Mouse (Mus musculus) neural tube, embryonic 12.5 days (tissue): Measurements from ENCODE around the gene Olfr1121. TPM values are rescaled to one million over a fixed set of nuclear protein-coding genes. Genes with fewer than 3 reads are reported as not detected.
"Not testable (repeated sequence)": the region's sequence is repeated elsewhere in the genome, so short reads cannot be mapped to it uniquely, and the experiment has no call there.

Experiments used
- ATAC-seq: fragments of 200-750 bp; cut with Nextera tagmentation; 2 replicates; pipeline ENCODE4 v1.8.0; 2017; ENCODE audit warnings: low read depth, mild to moderate bottlenecking, moderate TSS enrichment, moderate library complexity; ENCODE audit not compliant: low FRiP score
- H3K27ac ChIP-seq: fragments of 300-500 bp; sonication (generic); 2 replicates; pipeline ENCODE4 v1.5.1; 2016
- H3K27me3 ChIP-seq: fragments of 300-500 bp; sonication (generic); replicated peaks from 2 replicates; pipeline ENCODE4 v1.6.1; 2016; ENCODE audit warnings: mild to moderate bottlenecking
- H3K36me3 ChIP-seq: fragments of 300-500 bp; sonication (generic); 2 replicates; pipeline ENCODE4 v1.6.1; 2016; ENCODE audit warnings: mild to moderate bottlenecking
- H3K4me1 ChIP-seq: fragments of 300-500 bp; sonication (generic); 2 replicates; pipeline ENCODE4 v1.6.1; 2016
- H3K4me2 ChIP-seq: fragments of 300-500 bp; sonication (generic); replicated peaks from 2 replicates; pipeline ENCODE4 v1.6.1; 2016; ENCODE audit warnings: mild to moderate bottlenecking
- H3K4me3 ChIP-seq: fragments of 300-500 bp; sonication (generic); 2 replicates; pipeline ENCODE4 v1.5.1; 2016
- H3K9ac ChIP-seq: fragments of 300-500 bp; sonication (generic); 2 replicates; pipeline ENCODE4 v1.6.1; 2016; ENCODE audit warnings: mild to moderate bottlenecking
- H3K9me3 ChIP-seq: fragments of 300-500 bp; sonication (generic); 2 replicates; pipeline ENCODE4 v1.6.1; 2016; ENCODE audit warnings: mild to moderate bottlenecking
- WGBS: fragments of 180-500 bp; shearing (Covaris S2); methylation state at CpG from one replicate; pipeline ENCODE4 v1.1.7; 2016; 5-methylcytosine and 5-hydroxymethylcytosine counted together
- polyA plus RNA-seq: library from polyadenylated mRNA; unstranded; fragments of >200 nt; fragmentation: Nextera tagmentation; extraction: Ambion mirVana; gene quantifications from 2 replicates; pipeline ENCODE4 v1.2.1, GENCODE M21; 2016

Gene Olfr1121
- not detected in 2 replicates for polyA plus RNA-seq

GRCm38 (mm10) chr2:87369595-87369994, at the start of gene Olfr1121:
TSS of gene Olfr1121 (plus strand) at chr2:87369895.
- no peaks in the 10 kb centered on the region for H3K36me3 ChIP-seq
- no peak within 1 kb of the TSS for H3K4me2 ChIP-seq
- no peak within 1 kb of the TSS for H3K4me3 ChIP-seq
- H3K27ac ChIP-seq = no peak within 1 kb of the TSS
- H3K27me3 ChIP-seq = no peaks in the 10 kb centered on the region
- no peak for ATAC-seq
- no peaks in the 10 kb centered on the region for H3K9me3 ChIP-seq
- no peaks in the 10 kb centered on the region for H3K4me1 ChIP-seq
- WGBS = 39% methylated on average over 1 of the region's 1 CpGs
- H3K9ac ChIP-seq = no peak within 1 kb of the TSS

GRCm38 (mm10) chr2:87354515-87354914, 15.2 kb upstream of the Olfr1121 start, which contains the start of gene Olfr1120:
TSS of gene Olfr1120 (plus strand) at chr2:87354815.
- no peaks in the 10 kb centered on the region for H3K4me1 ChIP-seq
- no peak within 1 kb of the TSS for H3K4me2 ChIP-seq
- H3K9ac ChIP-seq = no peak within 1 kb of the TSS
- WGBS = 71% methylated on average over 2 of the region's 2 CpGs
- ATAC-seq = no peak
- H3K27me3 ChIP-seq = no peaks in the 10 kb centered on the region
- H3K27ac ChIP-seq = no peak within 1 kb of the TSS
- H3K36me3 ChIP-seq = no peaks in the 10 kb centered on the region
- H3K9me3 ChIP-seq = no peaks in the 10 kb centered on the region
- no peak within 1 kb of the TSS for H3K4me3 ChIP-seq

- WGBS = 91% methylated on average over 2 of the region's 2 CpGs
- not testable (repeated sequence) for H3K9me3 ChIP-seq, H3K36me3 ChIP-seq, H3K9ac ChIP-seq, H3K27me3 ChIP-seq, H3K27ac ChIP-seq, ATAC-seq, H3K4me2 ChIP-seq, H3K4me1 ChIP-seq, H3K4me3 ChIP-seq
These were observed 9.6 kb upstream of the Olfr1121 start for GRCm38 (mm10) chr2:87360121-87360520.

GRCm38 (mm10) chr2:87371726-87372125, 2.0 kb downstream of the Olfr1121 start:
- Histone ChIP-seq H3K27me3 (no peaks in the 10 kb centered on the region), H3K4me1 (no peaks in the 10 kb centered on the region), H3K9me3 (no peaks in the 10 kb centered on the region), H3K27ac (no peak overlapping the region), H3K4me3 (no peak overlapping the region), H3K4me2 (no peak overlapping the region), H3K9ac (no peak overlapping the region), H3K36me3 (no peaks in the 10 kb centered on the region)
- WGBS = 90% methylated on average over 4 of the region's 4 CpGs
- ATAC-seq = no peak

GRCm38 (mm10) chr2:87383935-87384334, 14.2 kb downstream of the Olfr1121 start:
- H3K4me2 ChIP-seq = no peak overlapping the region
- H3K27me3 ChIP-seq = no peaks in the 10 kb centered on the region
- no peaks in the 10 kb centered on the region for H3K9me3 ChIP-seq
- no peak overlapping the region for H3K9ac ChIP-seq
- H3K4me3 ChIP-seq = no peak overlapping the region
- no peak for ATAC-seq
- no peak overlapping the region for H3K27ac ChIP-seq
- 80% methylated on average over 2 of the region's 2 CpGs for WGBS
- no peaks in the 10 kb centered on the region for H3K4me1 ChIP-seq
- no peaks in the 10 kb centered on the region for H3K36me3 ChIP-seq

- WGBS = 88% methylated on average over 2 of the region's 2 CpGs
- ATAC-seq = no peak
- Histone ChIP-seq H3K4me1 (no peaks in the 10 kb centered on the region), H3K36me3 (no peaks in the 10 kb centered on the region), H3K27ac (no peak within 1 kb of the TSS), H3K4me2 (no peak within 1 kb of the TSS), H3K9ac (no peak within 1 kb of the TSS), H3K27me3 (no peaks in the 10 kb centered on the region), H3K4me3 (no peak within 1 kb of the TSS), H3K9me3 (no peaks in the 10 kb centered on the region)
These were observed 15.9 kb downstream of the Olfr1121 start, which contains the start of gene Olfr1122 for GRCm38 (mm10) chr2:87385549-87385948. TSS of gene Olfr1122 (plus strand) at chr2:87385849.

GRCm38 (mm10) chr2:87393605-87394004, 23.9 kb downstream of the Olfr1121 start:
- WGBS = 91% methylated on average over 5 of the region's 5 CpGs
- not testable (repeated sequence) for H3K4me2 ChIP-seq, H3K4me3 ChIP-seq, H3K9ac ChIP-seq, H3K4me1 ChIP-seq, ATAC-seq, H3K9me3 ChIP-seq, H3K36me3 ChIP-seq, H3K27me3 ChIP-seq, H3K27ac ChIP-seq

GRCm38 (mm10) chr2:87394686-87395085, 25.0 kb downstream of the Olfr1121 start:
- H3K9ac ChIP-seq, H3K27ac ChIP-seq, H3K27me3 ChIP-seq, H3K4me2 ChIP-seq, H3K9me3 ChIP-seq, H3K4me1 ChIP-seq, H3K4me3 ChIP-seq, ATAC-seq, H3K36me3 ChIP-seq: not testable (repeated sequence)
- 83% methylated on average over 7 of the region's 7 CpGs for WGBS

GRCm38 (mm10) chr2:87416335-87416734, 46.6 kb downstream of the Olfr1121 start, which contains the start of gene Olfr1123:
TSS of gene Olfr1123 (plus strand) at chr2:87416635.
- ATAC-seq = no peak
- H3K4me1 ChIP-seq = no peaks in the 10 kb centered on the region
- no peak within 1 kb of the TSS for H3K9ac ChIP-seq
- no peaks in the 10 kb centered on the region for H3K9me3 ChIP-seq
- no peaks in the 10 kb centered on the region for H3K27me3 ChIP-seq
- WGBS = 97% methylated on average over 1 of the region's 1 CpGs
- no peak within 1 kb of the TSS for H3K4me3 ChIP-seq
- no peaks in the 10 kb centered on the region for H3K36me3 ChIP-seq
- no peak within 1 kb of the TSS for H3K27ac ChIP-seq
- no peak within 1 kb of the TSS for H3K4me2 ChIP-seq

Other genes starting within 250 kb of the Olfr1121 start
- not detected in 2 replicates for gene Olfr1110, start 229.6 kb upstream of the Olfr1121 start, polyA plus RNA-seq
- gene Olfr1111, start 217.3 kb upstream of the Olfr1121 start, polyA plus RNA-seq = not detected in 2 replicates
- gene Olfr1112, start 182.1 kb upstream of the Olfr1121 start, polyA plus RNA-seq = not detected in 2 replicates
- gene Olfr1113, start 160.9 kb upstream of the Olfr1121 start, polyA plus RNA-seq = not detected in 2 replicates
- not detected in 2 replicates for gene Olfr1115, start 121.9 kb upstream of the Olfr1121 start, polyA plus RNA-seq
- not detected in 2 replicates for gene Olfr1116, start 102.4 kb upstream of the Olfr1121 start, polyA plus RNA-seq
- gene Olfr1118, start 62.3 kb upstream of the Olfr1121 start, polyA plus RNA-seq = not detected in 2 replicates
- gene Olfr1120, start 15.1 kb upstream of the Olfr1121 start, polyA plus RNA-seq = not detected in 2 replicates
- gene Olfr1122, start 16.0 kb downstream of the Olfr1121 start, polyA plus RNA-seq = not detected in 2 replicates
- not detected in 2 replicates for gene Olfr1123, start 46.7 kb downstream of the Olfr1121 start, polyA plus RNA-seq
- gene Olfr1124, start 60.4 kb downstream of the Olfr1121 start, polyA plus RNA-seq = 0.13 TPM in 2 replicates
- not detected in 2 replicates for gene Olfr1126, start 84.1 kb downstream of the Olfr1121 start, polyA plus RNA-seq
- not detected in 2 replicates for gene Pramel7, start 127.2 kb downstream of the Olfr1121 start, polyA plus RNA-seq
- gene Pramel6, start 136.7 kb downstream of the Olfr1121 start, polyA plus RNA-seq = not detected in 2 replicates
- gene Olfr153, start 161.9 kb downstream of the Olfr1121 start, polyA plus RNA-seq = not detected in 2 replicates
- not detected in 2 replicates for gene Olfr1128, start 175.6 kb downstream of the Olfr1121 start, polyA plus RNA-seq
- gene Olfr1129, start 204.0 kb downstream of the Olfr1121 start, polyA plus RNA-seq = not detected in 2 replicates
- not detected in 2 replicates for gene Olfr1130, start 236.3 kb downstream of the Olfr1121 start, polyA plus RNA-seq